Mouse (Mus musculus) thymus, postnatal 10 days (tissue): ENCODE data around the gene Mapk3.

ENCODE experiments used
- DNase-seq, 2 experiments: peaks; one replicate each; pipeline ENCODE4 v3.0.0; 2021; ENCODE audit warnings: low spot score in 2 of 2

Gene Mapk3

GRCm38 (mm10) chr7:126782693-126783092, 23.3 kb downstream of the Mapk3 start:
- no peak for DNase-seq

GRCm38 (mm10) chr7:126784469-126784868, 25.1 kb downstream of the Mapk3 start:
- DNase-seq, result no peak

GRCm38 (mm10) chr7:126785056-126785455, 25.7 kb downstream of the Mapk3 start:
- DNase-seq, result no peak

GRCm38 (mm10) chr7:126786142-126786541, 26.7 kb downstream of the Mapk3 start:
- DNase-seq, result no peak

GRCm38 (mm10) chr7:126789141-126789540, 29.7 kb downstream of the Mapk3 start:
- DNase-seq, result no peak

GRCm38 (mm10) chr7:126791851-126792720, 32.7 kb downstream of the Mapk3 start, which contains the start of gene Ppp4c:
Ppp4c (minus strand) TSS chr7:126792496.
- peak; percentile 97 for DNase-seq

- peak in 1 of 2 experiments; percentile 14 for DNase-seq
These were observed 33.5 kb downstream of the Mapk3 start for GRCm38 (mm10) chr7:126792721-126793443.

GRCm38 (mm10) chr7:126793456-126794270, 34.3 kb downstream of the Mapk3 start:
- no peak for DNase-seq

GRCm38 (mm10) chr7:126794271-126794605, 34.8 kb downstream of the Mapk3 start:
- DNase-seq, result no peak

- DNase-seq, result no peak
These were observed 36.3 kb downstream of the Mapk3 start for GRCm38 (mm10) chr7:126795387-126796317.

- peak; percentile 16 to 44 for DNase-seq
These were observed 37.0 kb downstream of the Mapk3 start for GRCm38 (mm10) chr7:126796350-126796932.

GRCm38 (mm10) chr7:126797411-126798126, 38.2 kb downstream of the Mapk3 start, which contains the start of gene Fam57b:
Fam57b (plus strand) TSS chr7:126797668.
- DNase-seq, result no peak

- peak in 1 of 2 experiments; percentile 51 for DNase-seq
These were observed 39.0 kb downstream of the Mapk3 start for GRCm38 (mm10) chr7:126798127-126799049.

- DNase-seq, result peak; percentile 94 to 97
These were observed 39.7 kb downstream of the Mapk3 start for GRCm38 (mm10) chr7:126799050-126799467.

GRCm38 (mm10) chr7:126799468-126800268, 40.3 kb downstream of the Mapk3 start:
- peak in 1 of 2 experiments; percentile 30 for DNase-seq

GRCm38 (mm10) chr7:126800269-126801056, 41.1 kb downstream of the Mapk3 start:
- no peak for DNase-seq

- DNase-seq, result no peak
These were observed 41.6 kb downstream of the Mapk3 start for GRCm38 (mm10) chr7:126801057-126801422.
